Mouse (Mus musculus): ENCODE data around the gene Gm8773.
A peak's percentile ranks its signal among the peaks of the same experiment; 100 is the strongest.

The Gm8773 gene

GRCm38 (mm10) chr5:5573749-5574317, at the start of gene Gm8773:
TSS of gene Gm8773 (plus strand) at chr5:5573799.
- DNase-seq (ENCODE audit: low spot score) = no peak

GRCm38 (mm10) chr5:5533656-5534420, 39.8 kb upstream of the Gm8773 start:
- DNase-seq (ENCODE audit: low spot score) = no peak

GRCm38 (mm10) chr5:5536131-5536530, 37.5 kb upstream of the Gm8773 start:
- no peak for DNase-seq (ENCODE audit: low spot score)

- no peak for DNase-seq (ENCODE audit: low spot score)
Observed at GRCm38 (mm10) chr5:5539771-5540170, 33.8 kb upstream of the Gm8773 start.

- no peak for DNase-seq (ENCODE audit: low spot score)
Observed at GRCm38 (mm10) chr5:5540385-5540784, 33.2 kb upstream of the Gm8773 start.

- no peak for DNase-seq (ENCODE audit: low spot score)
Observed at GRCm38 (mm10) chr5:5551110-5551509, 22.5 kb upstream of the Gm8773 start.

GRCm38 (mm10) chr5:5559079-5559740, 14.4 kb upstream of the Gm8773 start, which contains the start of gene Gtpbp10:
TSS of gene Gtpbp10 (minus strand) at chr5:5559538.
- peak; percentile 87 for DNase-seq (ENCODE audit: low spot score)

GRCm38 (mm10) chr5:5559798-5560197, 13.8 kb upstream of the Gm8773 start:
- DNase-seq (ENCODE audit: low spot score) = no peak

GRCm38 (mm10) chr5:5561041-5561706, 12.4 kb upstream of the Gm8773 start:
- DNase-seq (ENCODE audit: low spot score) = no peak

GRCm38 (mm10) chr5:5562435-5562834, 11.2 kb upstream of the Gm8773 start:
- DNase-seq (ENCODE audit: low spot score) = no peak

- no peak for DNase-seq (ENCODE audit: low spot score)
Observed at GRCm38 (mm10) chr5:5587686-5588085, 14.1 kb downstream of the Gm8773 start.

- DNase-seq (ENCODE audit: low spot score) = no peak
Observed at GRCm38 (mm10) chr5:5610540-5610939, 36.9 kb downstream of the Gm8773 start.

- DNase-seq (ENCODE audit: low spot score) = peak; percentile 9
Observed at GRCm38 (mm10) chr5:5618329-5618728, 44.7 kb downstream of the Gm8773 start.

GRCm38 (mm10) chr5:5625491-5625890, 51.9 kb downstream of the Gm8773 start:
- no peak for DNase-seq (ENCODE audit: low spot score)

All from adipocyte (in vitro differentiated cells).